Mouse (Mus musculus): Measurements from ENCODE around the gene Nynrin.

GRCm38 (mm10) chr14:55872039-55872438 is 18.2 kb downstream of the Nynrin start:
- no peak for TF ChIP-seq CTCF (IDR thresholded peaks at IDR 0.05; ENCODE audit: low read depth, low read length)
- TF ChIP-seq TAL1 (conservative IDR thresholded peaks at IDR 0.05; ENCODE audit: low read depth, low read length), result no peak
